Comparison of ENCODE assay signal across 8 mouse cellular contexts in genomic region chr11:32161500-32161899, GRCm38 (mm10). TPM values are rescaled to one million over a fixed set of nuclear protein-coding genes. Genes with fewer than 3 reads are reported as not detected.
DNase-seq lines count a peak whose midpoint lies in the region; ATAC-seq and TF ChIP-seq lines count a peak whose summit lies in the region.

No protein-coding gene starts in this region.

- intact Hi-C loops in heart, postnatal 36 days (cut with DNase I), result loop anchor here (5.0 kb wide), 1 partner anchor 484 kb away; no protein-coding TSS in a partner anchor

- H3K4me1 ChIP-seq in heart, embryonic 12.5 days (replicated peaks), result peaks cover 3% of the 10 kb centered on the region; the same call in 1 of the 2 replicates
- no peaks in the 10 kb centered on the region for H3K4me1 ChIP-seq in embryonic fibroblast, embryonic 13.5 days (ENCODE audit: control insufficient read depth, insufficient read depth, low read length)
- peaks cover 11% of the 10 kb centered on the region for H3K4me1 ChIP-seq in midbrain, embryonic 11.5 days (ENCODE audit: control insufficient read depth, insufficient read depth, low read length)

- WGBS in heart, embryonic 12.5 days, result 5% methylated on average over 9 of the region's 9 CpGs
- 6% methylated on average over 9 of the region's 9 CpGs for WGBS in midbrain, embryonic 11.5 days

- peak; percentile 52; the same call in 1 of the 2 replicates for TF ChIP-seq CTCF in embryonic fibroblast, embryonic 13.5 days (IDR thresholded peaks at IDR 0.05; ENCODE audit: borderline replicate concordance, insufficient read depth, low read length)

- H3K4me2 ChIP-seq in heart, embryonic 12.5 days, result peak overlapping the region; percentile 61; the same call in 1 of the 2 replicates
- peak overlapping the region; percentile 38 for H3K4me2 ChIP-seq in midbrain, embryonic 11.5 days

- no peaks in the 10 kb centered on the region for H3K9me3 ChIP-seq in heart, embryonic 12.5 days (replicated peaks)
- no peaks in the 10 kb centered on the region for H3K9me3 ChIP-seq in midbrain, embryonic 11.5 days (ENCODE audit: control insufficient read depth, low read length)

- ATAC-seq in heart, embryonic 12.5 days (ENCODE audit: insufficient number of reproducible peaks, low FRiP score), result no peak
- ATAC-seq in midbrain, embryonic 11.5 days (ENCODE audit: low FRiP score), result peak; percentile 23; the same call in 1 of the 2 replicates
- ATAC-seq in CD4-positive, CD25-positive, alpha-beta regulatory T cell, adult 4 months, result no peak

- peaks cover 32% of the 10 kb centered on the region for H3K27me3 ChIP-seq in heart, embryonic 12.5 days (replicated peaks)
- H3K27me3 ChIP-seq in midbrain, embryonic 11.5 days (ENCODE audit: control insufficient read depth, insufficient read depth, low read length), result no peaks in the 10 kb centered on the region; the same call in 1 of the 2 replicates

- no peak overlapping the region for H3K9ac ChIP-seq in heart, embryonic 12.5 days
- H3K9ac ChIP-seq in midbrain, embryonic 11.5 days (ENCODE audit: low read length), result peak overlapping the region; percentile 44

- no peak overlapping the region; the same call in 1 of the 2 replicates for H3K4me3 ChIP-seq in heart, embryonic 12.5 days
- H3K4me3 ChIP-seq in embryonic fibroblast, embryonic 13.5 days (ENCODE audit: insufficient read depth, low read length), result no peak overlapping the region
- peak overlapping the region; percentile 1 for H3K4me3 ChIP-seq in midbrain, embryonic 11.5 days (ENCODE audit: low read depth, low read length)

- no peak for DNase-seq in heart, postnatal 36 days
- DNase-seq in R1 (ENCODE audit: low read depth, low spot score), result peak; percentile 39
- peak; percentile 45 for DNase-seq in kidney, adult 9 months
- peak; percentile 89 for DNase-seq in midbrain, embryonic 11.5 days (ENCODE audit: low spot score, missing footprints)
- no peak for DNase-seq in ovary, postnatal 14 days (ENCODE audit: low spot score)

- TF ChIP-seq POLR2A in embryonic fibroblast, embryonic 13.5 days (IDR thresholded peaks at IDR 0.05; ENCODE audit: low read depth, low read length), result no peak

- H3K27ac ChIP-seq in heart, embryonic 12.5 days (ENCODE audit: poor library complexity, severe bottlenecking), result no peak overlapping the region
- no peak overlapping the region for H3K27ac ChIP-seq in embryonic fibroblast, embryonic 13.5 days (ENCODE audit: insufficient read depth, low read length)
- H3K27ac ChIP-seq in midbrain, embryonic 11.5 days (ENCODE audit: low read depth, low read length), result no peak overlapping the region

- H3K36me3 ChIP-seq in heart, embryonic 12.5 days, result no peaks in the 10 kb centered on the region
- no peaks in the 10 kb centered on the region for H3K36me3 ChIP-seq in midbrain, embryonic 11.5 days (ENCODE audit: control insufficient read depth, insufficient read depth, low read length)

RNA-seq across cellular contexts. Expression of gene Il9r, which starts 38.6 kb away (rescaled TPM):
- 0.18 TPM in 1 of 2 replicates, not detected in the other for polyA plus RNA-seq in heart, embryonic 12.5 days (2016; fragmentation: Nextera tagmentation; extraction: Ambion mirVana)
- under 1 TPM in 1 of 2 experiments, not detected in 1; 0.11 TPM for total RNA-seq in heart, postnatal 36 days (2021)
- polyA plus RNA-seq in embryonic fibroblast, embryonic 13.5 days (2011; ENCODE audit: insufficient read length, low read depth, missing spikeins), result not detected in 2 replicates
- polyA plus RNA-seq in midbrain, embryonic 11.5 days (2014; fragmentation: Nextera tagmentation; extraction: Ambion mirVana), result not detected in 2 replicates
- polyA plus RNA-seq in CD4-positive, CD25-positive, alpha-beta regulatory T cell, adult 4 months (2017; shearing (Covaris generic)), result 10 to 100 TPM in 1 of 2 experiments, 1 to 10 TPM in 1; 5.8 to 10.0 TPM

RNA-seq across cellular contexts. Expression of gene Snrnp25, which starts 43.7 kb away (rescaled TPM):
- 44.4 and 45.6 TPM in 2 replicates for polyA plus RNA-seq in heart, embryonic 12.5 days (2016; fragmentation: Nextera tagmentation; extraction: Ambion mirVana)
- total RNA-seq in heart, postnatal 36 days (2021), result 10 to 100 TPM; 11.1 to 12.2 TPM
- polyA plus RNA-seq in embryonic fibroblast, embryonic 13.5 days (2011; ENCODE audit: insufficient read length, low read depth, missing spikeins), result 20.4 and 21.6 TPM in 2 replicates
- 77.0 and 87.0 TPM in 2 replicates for polyA plus RNA-seq in midbrain, embryonic 11.5 days (2014; fragmentation: Nextera tagmentation; extraction: Ambion mirVana)
- 10 to 100 TPM; 55.7 to 58.6 TPM for polyA plus RNA-seq in CD4-positive, CD25-positive, alpha-beta regulatory T cell, adult 4 months (2017; shearing (Covaris generic))

Comparison
In these comparisons a context has a peak if more than half of its experiments do, and no peak if none do; other contexts are left out.
1. DNase-seq: peak in R1 (single experiment), kidney, adult 9 months (single experiment) and midbrain, embryonic 11.5 days (single experiment); none in heart, postnatal 36 days (0 of 2) and ovary, postnatal 14 days (single experiment).